Mouse (Mus musculus): ENCODE measurements around the gene Krtap4-6. TPM values are rescaled to one million over a fixed set of nuclear protein-coding genes. Genes with fewer than 3 reads are reported as not detected.

Gene Krtap4-6
- total RNA-seq, 2 experiments from 2014 or later = not detected

Other genes with a start within 250 kb of the Krtap4-6 start
- gene Krt12, start 243.7 kb downstream of the Krtap4-6 start, total RNA-seq (2021) = 1 to 10 TPM; 1.1 to 1.5 TPM
- not detected for gene Krt20, start 227.8 kb downstream of the Krtap4-6 start, total RNA-seq (2021)
- not detected for gene Krt23, start 172.8 kb downstream of the Krtap4-6 start, total RNA-seq (2021)
- gene Krt39, start 144.6 kb downstream of the Krtap4-6 start, total RNA-seq (2021) = not detected
- not detected for gene Krt40, start 122.8 kb downstream of the Krtap4-6 start, total RNA-seq (2021)
- gene Krtap3-3, start 115.1 kb downstream of the Krtap4-6 start, total RNA-seq (2021) = not detected
- not detected for gene Krtap3-2, start 109.1 kb downstream of the Krtap4-6 start, total RNA-seq (2021)
- not detected for gene Gm11939, start 106.5 kb downstream of the Krtap4-6 start, total RNA-seq (2021)
- not detected for gene Krtap3-1, start 99.3 kb downstream of the Krtap4-6 start, total RNA-seq (2021)
- gene Krtap1-5, start 84.9 kb downstream of the Krtap4-6 start, total RNA-seq (2021) = not detected
- gene Krtap1-4, start 82.3 kb downstream of the Krtap4-6 start, total RNA-seq (2021) = not detected
- gene Krtap1-3, start 74.6 kb downstream of the Krtap4-6 start, total RNA-seq (2021) = not detected
- gene Krtap9-3, start 67.9 kb downstream of the Krtap4-6 start, total RNA-seq (2021) = not detected
- gene Gm11938, start 62.7 kb downstream of the Krtap4-6 start, total RNA-seq (2021) = not detected
- gene Gm11937, start 55.8 kb downstream of the Krtap4-6 start, total RNA-seq (2021) = not detected
- not detected for gene Krtap2-4, start 51.1 kb downstream of the Krtap4-6 start, total RNA-seq (2021)
- gene Gm11562, start 45.5 kb downstream of the Krtap4-6 start, total RNA-seq (2021) = not detected
- not detected for gene Krtap4-1, start 37.7 kb downstream of the Krtap4-6 start, total RNA-seq (2021)
- gene Krtap4-2, start 30.9 kb downstream of the Krtap4-6 start, total RNA-seq (2021) = not detected
- not detected for gene Krtap4-7, start 21.9 kb downstream of the Krtap4-6 start, total RNA-seq (2021)
- not detected for gene Gm11555, start 15.7 kb downstream of the Krtap4-6 start, total RNA-seq (2021)
- not detected for gene Gm11563, start 7.0 kb downstream of the Krtap4-6 start, total RNA-seq (2021)
- gene Gm14190, start 24.8 kb upstream of the Krtap4-6 start, total RNA-seq (2021) = not detected
- not detected for gene Gm14180, start 68.3 kb upstream of the Krtap4-6 start, total RNA-seq (2021)
- gene Gm11595, start 107.0 kb upstream of the Krtap4-6 start, total RNA-seq (2021) = not detected
- not detected for gene Krtap4-8, start 114.7 kb upstream of the Krtap4-6 start, total RNA-seq (2021)
- gene Krtap4-9, start 119.2 kb upstream of the Krtap4-6 start, total RNA-seq (2021) = not detected
- gene Gm11596, start 127.5 kb upstream of the Krtap4-6 start, total RNA-seq (2021) = not detected
- gene Gm11569, start 133.0 kb upstream of the Krtap4-6 start, total RNA-seq (2021) = not detected
- gene Gm11554, start 138.5 kb upstream of the Krtap4-6 start, total RNA-seq (2021) = not detected
- not detected for gene Krtap4-13, start 143.9 kb upstream of the Krtap4-6 start, total RNA-seq (2021)
- gene Gm11564, start 149.7 kb upstream of the Krtap4-6 start, total RNA-seq (2021) = not detected
- gene 2300003K06Rik, start 172.1 kb upstream of the Krtap4-6 start, total RNA-seq (2021) = not detected
- gene Krtap4-16, start 185.6 kb upstream of the Krtap4-6 start, total RNA-seq (2021) = not detected
- not detected for gene Gm11568, start 192.0 kb upstream of the Krtap4-6 start, total RNA-seq (2021)
- not detected for gene Gm11559, start 198.5 kb upstream of the Krtap4-6 start, total RNA-seq (2021)
- not detected for gene Krtap9-1, start 207.4 kb upstream of the Krtap4-6 start, total RNA-seq (2021)
- gene Gm11567, start 213.2 kb upstream of the Krtap4-6 start, total RNA-seq (2021) = not detected
- not detected for gene Krtap31-1, start 242.0 kb upstream of the Krtap4-6 start, total RNA-seq (2021)
- not detected for gene Gm11565, start 248.8 kb upstream of the Krtap4-6 start, total RNA-seq (2021)